Mouse (Mus musculus): ENCODE measurements around the gene Ipo8.
A peak's percentile ranks its signal among the peaks of the same experiment; 100 is the strongest.

Gene Ipo8

GRCm38 (mm10) chr6:148830748-148831727 is at the start of gene Ipo8:
Ipo8 (minus strand) TSS chr6:148831467.
- DNase-seq = peak; percentile 98

DNA sequence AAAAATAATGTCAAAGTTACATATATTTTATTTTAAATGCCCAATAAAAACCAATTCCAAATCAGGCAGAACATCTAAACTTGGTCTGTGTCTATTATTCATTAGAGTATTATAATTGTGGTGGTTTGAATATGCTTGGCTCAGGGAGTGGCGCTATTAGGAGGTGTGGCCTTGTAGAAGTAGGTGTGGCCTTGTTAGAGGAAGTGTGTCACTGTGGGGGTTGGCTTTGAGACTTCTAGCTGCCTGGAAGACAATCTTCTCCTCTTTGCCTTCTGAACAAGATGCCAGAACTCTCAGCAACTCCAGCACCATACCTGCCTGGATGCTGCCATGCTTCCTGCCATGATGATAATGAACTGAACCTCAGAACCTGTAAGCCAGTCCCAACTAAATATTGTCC is 42.6 kb upstream of the Ipo8 start:
- no peak for DNase-seq

DNA sequence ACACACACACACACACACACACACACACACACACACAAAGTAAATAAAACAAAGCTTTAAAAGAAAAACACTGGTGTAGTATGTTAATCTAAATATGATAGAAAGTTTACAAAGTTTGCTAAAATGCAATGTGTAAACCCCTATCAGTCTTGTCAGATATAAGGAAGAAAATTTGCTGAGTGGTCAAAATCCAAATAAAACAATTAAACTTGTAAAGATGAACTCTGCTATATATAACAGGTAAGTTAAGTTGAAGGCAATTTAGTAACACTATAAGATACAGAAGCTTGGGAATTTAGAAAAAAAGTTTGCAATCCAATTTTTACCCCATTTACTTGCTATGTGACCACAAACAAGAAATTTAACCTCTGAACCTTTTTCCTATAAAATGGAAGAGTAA is 14.4 kb upstream of the Ipo8 start:
- DNase-seq = no peak

DNA sequence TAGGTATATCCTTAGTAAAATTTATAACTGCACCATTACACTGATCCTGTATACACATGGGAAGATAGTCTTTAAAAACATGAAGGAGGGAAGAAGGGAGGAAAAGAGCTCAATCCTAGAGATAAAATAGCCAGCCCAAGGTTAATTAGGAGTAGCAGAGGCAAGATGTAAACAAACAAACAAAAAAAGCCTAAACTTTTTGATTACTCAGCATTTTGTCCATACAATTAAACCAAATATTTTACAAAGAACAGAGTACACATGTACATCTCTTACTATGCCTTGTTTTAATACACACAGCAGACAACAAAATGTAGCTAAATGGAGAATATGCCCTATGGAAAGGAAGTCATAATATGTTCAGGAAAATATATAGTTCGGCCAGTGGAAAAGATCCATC is 10.5 kb upstream of the Ipo8 start:
- DNase-seq = no peak

DNA sequence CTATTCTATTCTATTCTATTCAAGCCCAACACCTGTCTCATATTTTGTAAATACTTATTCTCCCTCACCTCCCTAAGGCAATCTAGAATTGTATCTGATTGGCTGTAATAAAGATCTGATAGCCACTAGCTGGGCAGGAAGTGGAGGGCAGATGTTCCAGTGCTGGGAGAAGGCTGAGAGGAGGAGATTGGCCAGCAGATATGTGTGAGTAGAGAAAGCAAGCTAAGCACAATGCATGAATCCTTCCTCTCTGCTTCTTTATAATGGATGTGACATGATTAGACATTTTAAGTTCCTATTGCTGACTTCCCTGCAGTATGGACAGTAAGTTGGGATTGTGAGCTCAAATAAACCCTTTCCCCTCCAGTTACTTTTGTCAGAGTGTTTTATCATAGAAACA is 7.2 kb upstream of the Ipo8 start:
- no peak for DNase-seq

GRCm38 (mm10) chr6:148831728-148832121 is 458 bp upstream of the Ipo8 start:
- no peak for DNase-seq

- DNase-seq = no peak
Observed at GRCm38 (mm10) chr6:148830355-148830747, 916 bp downstream of the Ipo8 start.

- DNase-seq = no peak
Observed at GRCm38 (mm10) chr6:148826119-148826518, 5.1 kb downstream of the Ipo8 start.

GRCm38 (mm10) chr6:148818624-148819343 is 12.5 kb downstream of the Ipo8 start:
- no peak for DNase-seq

DNA sequence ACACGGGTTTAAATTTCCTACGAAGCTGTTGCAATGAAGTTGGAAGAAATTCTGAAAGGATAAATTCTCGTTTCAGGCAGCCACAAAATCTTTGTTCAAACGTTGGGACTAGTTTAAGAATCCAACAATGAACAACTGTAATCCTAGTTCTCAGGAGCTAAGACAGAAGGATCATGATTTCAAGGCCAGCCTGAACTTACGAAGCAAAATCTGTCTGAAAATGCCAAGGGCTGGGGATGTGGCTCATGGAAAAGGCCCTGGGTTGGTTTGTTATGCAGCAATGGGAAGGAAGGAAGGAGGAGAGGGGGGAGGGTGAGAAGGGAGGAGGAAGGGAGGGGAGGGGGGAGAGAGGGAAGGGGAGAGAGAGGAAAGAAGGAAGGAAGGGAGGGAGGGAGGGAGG is 14.5 kb downstream of the Ipo8 start:
- DNase-seq = no peak

DNA sequence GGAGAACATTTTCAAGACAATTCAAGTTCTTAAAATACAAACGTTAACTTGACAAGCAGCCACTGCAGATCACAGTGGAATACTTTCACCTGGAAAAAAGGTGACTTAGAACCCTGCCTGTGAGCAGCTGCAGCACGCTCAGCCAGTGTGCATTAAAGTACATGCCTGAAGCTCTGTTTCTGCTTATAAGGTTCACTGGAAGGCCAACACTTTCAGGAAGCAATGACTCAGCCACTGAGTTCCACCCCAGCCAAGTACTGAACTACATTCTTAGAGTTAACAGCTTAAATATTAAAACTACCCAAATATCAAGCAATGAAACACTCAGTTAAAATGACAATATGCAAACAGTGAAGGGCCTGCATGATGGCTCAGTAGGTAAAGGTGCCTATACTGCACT is 20.1 kb downstream of the Ipo8 start:
- DNase-seq = no peak

DNA sequence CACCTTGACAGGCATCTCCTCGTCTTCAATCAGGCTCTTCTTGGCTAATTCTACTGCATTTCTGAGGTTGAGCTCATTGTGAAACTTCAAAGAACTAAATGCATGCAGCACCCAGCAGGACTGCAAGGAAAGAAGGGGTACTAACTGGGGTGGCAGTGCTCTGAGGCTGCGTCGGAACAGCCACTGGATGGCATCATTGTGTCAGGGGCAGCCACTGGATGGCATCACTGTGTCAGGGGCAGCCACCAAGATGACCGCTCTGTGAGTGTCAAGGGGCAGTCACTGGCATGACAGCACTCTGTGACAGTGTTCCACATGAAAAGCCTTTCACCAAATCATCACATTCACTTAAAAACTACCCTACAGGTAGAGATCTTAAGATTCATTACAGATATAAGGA is 31.5 kb downstream of the Ipo8 start:
- DNase-seq = no peak

GRCm38 (mm10) chr6:148795145-148795544 is 36.1 kb downstream of the Ipo8 start:
- DNase-seq = no peak

GRCm38 (mm10) chr6:148789010-148789673 is 42.1 kb downstream of the Ipo8 start:
- DNase-seq = peak; percentile 14

- DNase-seq = no peak
Observed at GRCm38 (mm10) chr6:148786186-148786585, 45.1 kb downstream of the Ipo8 start.

- no peak for DNase-seq
Observed at GRCm38 (mm10) chr6:148784418-148784817, 46.8 kb downstream of the Ipo8 start.

DNA sequence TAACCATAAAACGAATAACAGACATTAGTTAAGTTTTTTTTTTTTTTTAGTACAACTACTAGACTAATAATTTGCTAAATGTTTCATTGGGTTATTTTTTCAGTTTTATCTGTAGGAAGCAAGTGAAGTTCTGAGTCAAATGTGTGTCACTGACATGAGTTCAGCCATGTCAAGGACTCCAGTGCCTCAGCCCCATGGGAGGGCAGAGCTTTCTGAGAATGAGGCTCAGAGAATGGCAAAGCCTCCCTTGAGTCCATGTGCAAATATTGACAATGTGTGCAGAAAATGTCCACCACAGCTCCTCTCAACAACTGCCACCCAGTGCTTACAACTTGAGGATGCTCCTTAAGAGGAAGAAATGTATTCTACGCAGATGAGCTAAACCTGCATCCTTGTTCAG is 55.0 kb downstream of the Ipo8 start:
- no peak for DNase-seq

DNA sequence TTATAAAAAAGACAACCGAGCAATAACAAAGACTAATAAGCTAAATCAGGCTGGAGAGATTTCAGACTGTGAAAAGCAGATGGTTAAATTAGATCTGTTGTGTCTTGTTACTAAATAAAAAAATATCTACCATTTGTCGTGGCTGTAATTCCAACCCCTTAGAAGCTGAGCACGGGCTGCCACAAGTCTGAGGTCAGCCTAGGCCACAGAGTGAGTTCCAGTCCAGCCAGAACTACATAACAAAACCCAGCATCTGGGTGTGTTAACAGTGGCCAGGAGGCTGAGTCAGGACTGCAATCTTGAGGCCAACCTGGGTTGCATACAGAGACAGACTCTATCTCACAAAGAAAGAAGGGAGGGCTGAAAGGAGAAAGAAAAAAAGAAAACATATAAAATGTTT is 59.8 kb downstream of the Ipo8 start:
- DNase-seq = no peak

DNA sequence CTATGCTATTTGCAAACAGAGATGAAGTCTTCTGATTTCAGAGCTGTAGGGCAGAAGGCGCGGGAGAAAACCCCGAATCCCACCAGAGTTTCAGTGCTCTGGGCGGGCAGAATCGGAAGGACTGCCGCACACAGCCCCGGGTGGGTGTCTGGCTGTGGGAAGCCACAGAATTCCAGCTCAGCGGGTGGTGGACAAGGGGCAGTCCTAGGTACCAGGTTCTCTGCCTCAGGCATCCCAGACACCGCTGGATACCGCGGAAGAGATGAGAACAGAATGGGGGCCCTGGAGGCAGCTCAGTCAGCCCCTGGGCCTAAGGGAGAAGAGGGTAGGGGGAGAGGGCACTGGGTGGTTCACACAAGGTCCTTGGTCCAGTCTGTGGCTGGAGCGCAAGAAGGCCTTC is 62.8 kb downstream of the Ipo8 start:
- no peak for DNase-seq

- DNase-seq = no peak
Observed at GRCm38 (mm10) chr6:148767228-148767627, 64.0 kb downstream of the Ipo8 start.

DNA sequence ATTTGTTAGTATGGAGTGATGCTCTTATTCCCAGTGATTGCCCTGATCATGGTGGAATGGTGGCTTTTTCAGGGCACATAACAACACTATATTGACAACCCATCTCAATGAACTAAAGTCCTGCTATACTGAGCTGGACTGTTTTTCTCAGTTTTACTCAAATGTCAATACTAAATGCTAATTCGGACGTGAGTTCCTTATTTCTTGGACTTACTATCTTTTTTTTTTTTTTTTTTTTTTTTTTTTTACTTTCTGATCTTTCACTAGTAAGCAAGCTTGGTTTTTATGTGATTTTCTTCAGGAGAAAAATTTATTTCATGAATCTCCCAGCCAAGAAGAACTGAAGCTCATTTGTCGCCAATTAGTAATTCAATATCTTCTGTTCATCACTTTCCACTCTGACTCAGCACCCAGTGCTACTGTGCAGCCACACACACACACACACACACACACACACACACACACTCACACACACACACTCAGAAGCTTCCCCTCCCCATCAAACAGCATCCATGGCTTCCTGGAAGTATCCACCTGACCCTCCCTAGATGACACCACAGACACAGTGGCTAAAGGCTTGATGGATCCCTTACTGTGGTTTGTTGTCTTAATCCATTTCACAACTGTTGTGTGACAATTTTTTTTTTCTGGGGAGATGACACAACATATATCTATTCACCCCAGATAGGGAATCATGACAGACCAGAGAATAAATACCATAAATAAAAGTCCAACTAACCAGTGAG is 69.1 kb downstream of the Ipo8 start:
- DNase-seq = no peak

DNA sequence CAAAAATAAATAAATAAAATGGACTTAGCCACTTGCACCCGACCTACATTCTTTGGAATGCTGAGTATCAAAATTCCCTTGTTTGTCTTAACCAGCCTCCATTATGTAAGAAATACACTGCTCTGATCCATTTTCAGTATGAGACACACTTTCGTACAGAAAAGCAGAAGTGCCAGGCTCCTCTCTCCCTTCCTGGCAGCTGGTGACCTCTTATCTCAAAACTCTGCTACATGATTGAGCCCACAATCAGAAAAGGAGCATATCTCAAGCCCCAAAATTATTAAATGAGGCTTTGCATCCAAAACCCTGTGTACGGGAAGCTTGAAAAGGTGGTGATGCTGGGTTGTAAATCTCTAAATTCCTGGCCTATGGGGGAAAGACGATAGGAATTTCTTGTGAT is 69.8 kb downstream of the Ipo8 start:
- DNase-seq = no peak

DNA sequence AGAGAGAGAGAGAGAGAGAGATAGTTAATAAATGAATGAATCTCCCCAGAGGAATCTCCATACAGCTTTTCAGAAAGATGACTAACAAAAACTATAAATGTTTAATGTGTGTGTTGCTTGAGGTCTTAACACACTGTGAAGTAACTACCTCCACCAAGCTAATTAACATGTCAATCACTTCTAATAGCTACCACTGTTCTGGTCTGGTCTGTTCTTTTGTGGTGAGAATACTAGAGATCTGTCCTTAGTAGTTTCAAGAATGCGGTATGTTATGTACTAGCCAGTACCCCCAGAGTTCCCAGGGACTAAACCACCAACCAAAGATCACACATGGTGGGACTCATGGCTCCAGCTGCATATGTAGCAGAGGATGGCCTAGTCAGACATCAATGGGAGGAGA is 74.7 kb downstream of the Ipo8 start:
- no peak for DNase-seq
